Mouse (Mus musculus) heart, adult 2 months (tissue): Measurements from ENCODE around the gene Irak2.

Experiments used
- CTCF ChIP-seq: fragments of 200-600 bp; IDR thresholded peaks from 2 replicates; pipeline ENCODE4 v1.8.1; 2022; ENCODE audit warnings: antibody characterized with exemption, mild to moderate bottlenecking, moderate library complexity
- POLR2A ChIP-seq: fragments of 200-500 bp; IDR thresholded peaks from 2 replicates; pipeline ENCODE4 v1.6.1; 2011; ENCODE audit warnings: mild to moderate bottlenecking, low read depth, low read length, control low read depth; ENCODE audit not compliant: insufficient read depth

DNA sequence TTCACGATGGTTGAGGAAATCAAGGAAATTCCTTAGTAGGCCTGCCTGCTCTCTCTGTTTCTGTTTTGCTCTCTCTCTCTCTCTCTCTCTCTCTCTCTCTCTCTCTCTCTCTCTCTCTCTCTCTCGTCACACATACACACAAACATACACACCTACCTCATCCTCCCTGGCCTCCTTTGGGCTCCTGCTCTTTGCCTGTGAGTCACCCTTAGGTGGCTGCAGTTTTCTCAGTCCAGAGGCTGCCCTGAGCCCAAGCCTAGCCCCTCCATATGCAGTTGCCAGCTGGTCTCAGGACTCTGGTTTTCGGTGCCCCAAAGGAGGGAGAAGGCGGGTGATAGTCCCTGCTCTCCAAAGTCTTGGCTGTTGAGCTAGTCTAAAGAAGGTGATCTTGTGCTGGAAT, 4.8 kb downstream of the Irak2 start:
- TF ChIP-seq CTCF (no peak), POLR2A (no peak)
